Mouse (Mus musculus) small intestine, adult 10 weeks (tissue): ENCODE data around the gene Defa17. TPM values are rescaled to one million over a fixed set of nuclear protein-coding genes. Genes with fewer than 3 reads are reported as not detected.

ENCODE experiments used
- polyA plus RNA-seq: library from polyadenylated mRNA; stranded (reverse); fragments of 350-450 nt; fragmentation: Illumina TruSeq; extraction: RNeasy Lipid Tissue Mini Kit (QIAGEN cat#74804); gene quantifications from one replicate; pipeline ENCODE4 v1.2.3, GENCODE M21; 2014; ENCODE audit warnings: low replicate concordance

The Defa17 gene
- 6,963 TPM for polyA plus RNA-seq

GRCm38 (mm10) chr8:21655480-21655879 is at the start of gene Defa17:
Gene Defa17, plus strand, starts transcription at chr8:21655780.

GRCm38 (mm10) chr8:21617883-21618282 is 37.7 kb upstream of the Defa17 start, which contains the start of gene Defa26:
Gene Defa26, plus strand, starts transcription at chr8:21618183.

GRCm38 (mm10) chr8:21665497-21665896 is 9.9 kb downstream of the Defa17 start, which contains the start of gene Defa34:
Gene Defa34, plus strand, starts transcription at chr8:21665797.

GRCm38 (mm10) chr8:21703545-21703944 is 48.0 kb downstream of the Defa17 start, which contains the start of gene AY761184:
Gene AY761184, minus strand, starts transcription at chr8:21703645.

Other genes starting within 250 kb of the Defa17 start
- gene Defa36, start 228.4 kb upstream of the Defa17 start, polyA plus RNA-seq = 52.6 TPM
- not detected for gene Gm7849, start 199.2 kb upstream of the Defa17 start, polyA plus RNA-seq
- gene Defa20, start 146.5 kb upstream of the Defa17 start, polyA plus RNA-seq = 5.3 TPM
- gene Defa32, start 126.7 kb upstream of the Defa17 start, polyA plus RNA-seq = 5.3 TPM
- gene Defa37, start 90.4 kb upstream of the Defa17 start, polyA plus RNA-seq = 2,479 TPM
- not detected for gene Defa28, start 72.8 kb upstream of the Defa17 start, polyA plus RNA-seq
- gene Gm7861, start 61.3 kb upstream of the Defa17 start, polyA plus RNA-seq = 425 TPM
- 232 TPM for gene Defa26, start 37.6 kb upstream of the Defa17 start, polyA plus RNA-seq
- gene Defa34, start 10.0 kb downstream of the Defa17 start, polyA plus RNA-seq = 146 TPM
- gene AY761184, start 47.9 kb downstream of the Defa17 start, polyA plus RNA-seq = 296 TPM
- 1,739 TPM for gene Defa24, start 78.7 kb downstream of the Defa17 start, polyA plus RNA-seq
- gene Defb50, start 167.8 kb downstream of the Defa17 start, polyA plus RNA-seq = not detected
- not detected for gene Defb2, start 184.1 kb downstream of the Defa17 start, polyA plus RNA-seq
- gene Defb10, start 203.1 kb downstream of the Defa17 start, polyA plus RNA-seq = not detected
- not detected for gene Defb9, start 229.6 kb downstream of the Defa17 start, polyA plus RNA-seq